Mouse (Mus musculus): ENCODE results near the gene Cd82. TPM values are rescaled to one million over a fixed set of nuclear protein-coding genes. Genes with fewer than 3 reads are reported as not detected.
A peak's percentile ranks its signal among the peaks of the same experiment; 100 is the strongest.

The Cd82 gene
- polyA plus RNA-seq (2014; fragmentation: Nextera tagmentation; extraction: Ambion mirVana), result 12.5 and 18.9 TPM in 2 replicates

DNA sequence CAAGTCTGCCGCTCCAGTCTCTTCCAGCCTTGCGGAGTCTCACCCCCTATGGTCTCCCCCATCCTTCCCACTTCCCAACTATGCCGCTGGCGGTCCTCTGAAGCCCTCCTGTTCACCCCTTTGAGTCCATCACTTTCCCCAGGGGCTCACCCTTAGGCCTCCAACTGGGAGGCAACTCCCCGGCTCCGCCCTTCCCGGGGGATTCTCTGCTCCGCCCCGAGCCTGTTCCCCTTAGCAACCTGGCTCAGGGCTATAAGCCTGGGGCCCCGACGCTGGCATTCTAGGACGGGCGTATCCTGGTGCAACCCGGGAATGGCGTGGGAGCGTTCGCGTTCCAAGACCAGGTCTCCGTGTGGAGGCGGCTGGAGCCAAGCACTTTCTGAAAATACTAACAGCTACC is at the start of gene Cd82:
Cd82 (minus strand) TSS at position 381 of the 400 bp plus-strand sequence.
- H3K27ac ChIP-seq (replicated peaks in 1 of 2; ENCODE audit: control insufficient read depth in 1 of 2, insufficient read depth in 1 of 2, low read depth in 2 of 2, low read length in 2 of 2), result peak within 1 kb of the TSS; percentile 8 to 65; a peak in 2 of 4 replicates
- no peaks in the 10 kb centered on the region for H3K9me3 ChIP-seq (ENCODE audit: control insufficient read depth, low read length)
- peak; percentile 82 for ATAC-seq (ENCODE audit: insufficient number of reproducible peaks, insufficient read depth, low FRiP score, low read depth)
- under 1% methylated on average over 20 of the region's 20 CpGs for WGBS
- H3K4me1 ChIP-seq (ENCODE audit: control insufficient read depth in 2 of 2, insufficient read depth in 2 of 2, low read length in 2 of 2), result peaks cover 13 to 25% of the 10 kb centered on the region in 2 experiments
- no peaks in the 10 kb centered on the region for H3K36me3 ChIP-seq (ENCODE audit: control insufficient read depth, insufficient read depth, low read length)
- H3K4me2 ChIP-seq (ENCODE audit: low read length), result peak within 1 kb of the TSS; percentile 98
- H3K9ac ChIP-seq (ENCODE audit: low read length), result peak within 1 kb of the TSS; percentile 80
- H3K4me3 ChIP-seq (ENCODE audit: control insufficient read depth in 1 of 2, insufficient read depth in 1 of 2, low read depth in 1 of 2, low read length in 2 of 2), result peak within 1 kb of the TSS; percentile 54 to 62
- H3K27me3 ChIP-seq (ENCODE audit: control insufficient read depth, insufficient read depth, low read length), result peaks cover 7% of the 10 kb centered on the region

DNA sequence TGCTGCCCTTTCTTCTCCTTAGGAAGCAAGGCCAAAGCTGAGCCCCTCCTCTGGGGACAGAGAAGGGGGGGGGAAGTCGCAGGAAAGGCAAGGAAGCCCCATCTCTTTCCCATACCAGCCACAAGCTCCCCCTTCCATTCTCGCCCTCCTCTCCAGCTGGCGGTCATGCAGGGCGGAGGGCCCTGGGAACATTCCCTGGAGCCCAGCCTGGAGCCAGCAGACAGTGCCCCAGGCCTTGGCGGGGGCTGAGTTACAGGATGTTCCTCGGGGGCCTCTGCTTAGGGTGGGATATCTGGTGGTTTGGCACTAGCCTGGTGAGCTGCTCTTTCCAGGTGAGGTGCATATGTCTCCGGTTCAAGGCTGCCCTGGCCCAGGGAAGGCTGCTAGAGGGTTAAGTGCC is 49.2 kb upstream of the Cd82 start:
- ATAC-seq (ENCODE audit: insufficient number of reproducible peaks, insufficient read depth, low FRiP score, low read depth), result no peak
- Histone ChIP-seq H3K9ac (ENCODE audit: low read length) (no peak overlapping the region), H3K4me2 (ENCODE audit: low read length) (no peak overlapping the region), H3K36me3 (ENCODE audit: control insufficient read depth, insufficient read depth, low read length) (no peaks in the 10 kb centered on the region), H3K4me3 (ENCODE audit: control insufficient read depth in 1 of 2, insufficient read depth in 1 of 2, low read depth in 1 of 2, low read length in 2 of 2) (no peak overlapping the region), H3K27ac (replicated peaks in 1 of 2; ENCODE audit: control insufficient read depth in 1 of 2, insufficient read depth in 1 of 2, low read depth in 2 of 2, low read length in 2 of 2) (no peak overlapping the region), H3K27me3 (ENCODE audit: control insufficient read depth, insufficient read depth, low read length) (no peaks in the 10 kb centered on the region), H3K9me3 (ENCODE audit: control insufficient read depth, low read length) (no peaks in the 10 kb centered on the region), H3K4me1 (ENCODE audit: control insufficient read depth in 2 of 2, insufficient read depth in 2 of 2, low read length in 2 of 2) (peaks cover 0 to 2% of the 10 kb centered on the region in 2 experiments; a peak in 1 of 4 replicates)
- WGBS, result 43% methylated on average over 7 of the region's 7 CpGs

DNA sequence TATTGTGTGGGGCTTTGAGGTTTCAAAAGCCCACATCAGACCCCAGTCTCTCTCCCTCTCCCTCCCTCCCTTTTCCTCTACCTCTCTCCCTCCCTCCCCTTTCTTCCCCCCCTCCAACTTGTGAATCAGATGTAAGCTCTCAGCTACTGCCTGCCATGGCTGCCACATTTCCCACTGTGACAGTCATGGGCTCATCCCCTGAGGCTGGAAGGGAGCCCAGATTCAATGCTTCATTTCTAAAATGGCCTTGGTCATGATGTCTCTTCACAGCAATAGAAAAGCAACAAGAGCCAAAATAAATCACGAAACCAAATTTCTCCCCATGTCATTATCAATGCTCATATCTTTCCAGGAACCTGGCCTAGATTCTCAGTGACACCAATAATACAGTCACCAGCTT is 47.9 kb upstream of the Cd82 start:
- Histone ChIP-seq H3K4me3 (ENCODE audit: control insufficient read depth in 1 of 2, insufficient read depth in 1 of 2, low read depth in 1 of 2, low read length in 2 of 2) (no peak overlapping the region), H3K27me3 (ENCODE audit: control insufficient read depth, insufficient read depth, low read length) (no peaks in the 10 kb centered on the region), H3K9ac (ENCODE audit: low read length) (no peak overlapping the region), H3K27ac (replicated peaks in 1 of 2; ENCODE audit: control insufficient read depth in 1 of 2, insufficient read depth in 1 of 2, low read depth in 2 of 2, low read length in 2 of 2) (no peak overlapping the region), H3K4me1 (ENCODE audit: control insufficient read depth in 2 of 2, insufficient read depth in 2 of 2, low read length in 2 of 2) (peaks cover 0 to 2% of the 10 kb centered on the region in 2 experiments; a peak in 1 of 4 replicates), H3K9me3 (ENCODE audit: control insufficient read depth, low read length) (no peaks in the 10 kb centered on the region), H3K36me3 (ENCODE audit: control insufficient read depth, insufficient read depth, low read length) (no peaks in the 10 kb centered on the region), H3K4me2 (ENCODE audit: low read length) (no peak overlapping the region)
- WGBS, result 90% methylated on average over 1 of the region's 1 CpGs
- no peak for ATAC-seq (ENCODE audit: insufficient number of reproducible peaks, insufficient read depth, low FRiP score, low read depth)

- 79% methylated on average over 12 of the region's 12 CpGs for WGBS
- H3K4me3 ChIP-seq (ENCODE audit: control insufficient read depth in 1 of 2, insufficient read depth in 1 of 2, low read depth in 1 of 2, low read length in 2 of 2), result no peak overlapping the region
- ATAC-seq (ENCODE audit: insufficient number of reproducible peaks, insufficient read depth, low FRiP score, low read depth), result no peak
- H3K27ac ChIP-seq (replicated peaks in 1 of 2; ENCODE audit: control insufficient read depth in 1 of 2, insufficient read depth in 1 of 2, low read depth in 2 of 2, low read length in 2 of 2), result no peak overlapping the region
- H3K9me3 ChIP-seq (ENCODE audit: control insufficient read depth, low read length), result no peaks in the 10 kb centered on the region
- no peak overlapping the region for H3K9ac ChIP-seq (ENCODE audit: low read length)
- H3K27me3 ChIP-seq (ENCODE audit: control insufficient read depth, insufficient read depth, low read length), result no peaks in the 10 kb centered on the region
- no peak overlapping the region for H3K4me2 ChIP-seq (ENCODE audit: low read length)
- no peaks in the 10 kb centered on the region for H3K36me3 ChIP-seq (ENCODE audit: control insufficient read depth, insufficient read depth, low read length)
- peaks cover 0 to 2% of the 10 kb centered on the region in 2 experiments; a peak in 1 of 4 replicates for H3K4me1 ChIP-seq (ENCODE audit: control insufficient read depth in 2 of 2, insufficient read depth in 2 of 2, low read length in 2 of 2)
Measured at GRCm38 (mm10) chr2:93509777-93510750, 47.1 kb upstream of the Cd82 start.

- no peaks in the 10 kb centered on the region for H3K4me1 ChIP-seq (ENCODE audit: control insufficient read depth in 2 of 2, insufficient read depth in 2 of 2, low read length in 2 of 2)
- WGBS, result 72% methylated on average over 6 of the region's 6 CpGs
- no peak overlapping the region for H3K27ac ChIP-seq (replicated peaks in 1 of 2; ENCODE audit: control insufficient read depth in 1 of 2, insufficient read depth in 1 of 2, low read depth in 2 of 2, low read length in 2 of 2)
- H3K9ac ChIP-seq (ENCODE audit: low read length), result no peak overlapping the region
- H3K4me2 ChIP-seq (ENCODE audit: low read length), result no peak overlapping the region
- no peaks in the 10 kb centered on the region for H3K36me3 ChIP-seq (ENCODE audit: control insufficient read depth, insufficient read depth, low read length)
- H3K4me3 ChIP-seq (ENCODE audit: control insufficient read depth in 1 of 2, insufficient read depth in 1 of 2, low read depth in 1 of 2, low read length in 2 of 2), result no peak overlapping the region
- no peaks in the 10 kb centered on the region for H3K27me3 ChIP-seq (ENCODE audit: control insufficient read depth, insufficient read depth, low read length)
- ATAC-seq (ENCODE audit: insufficient number of reproducible peaks, insufficient read depth, low FRiP score, low read depth), result no peak
- H3K9me3 ChIP-seq (ENCODE audit: control insufficient read depth, low read length), result no peaks in the 10 kb centered on the region
Measured at GRCm38 (mm10) chr2:93505091-93505490, 42.2 kb upstream of the Cd82 start.

DNA sequence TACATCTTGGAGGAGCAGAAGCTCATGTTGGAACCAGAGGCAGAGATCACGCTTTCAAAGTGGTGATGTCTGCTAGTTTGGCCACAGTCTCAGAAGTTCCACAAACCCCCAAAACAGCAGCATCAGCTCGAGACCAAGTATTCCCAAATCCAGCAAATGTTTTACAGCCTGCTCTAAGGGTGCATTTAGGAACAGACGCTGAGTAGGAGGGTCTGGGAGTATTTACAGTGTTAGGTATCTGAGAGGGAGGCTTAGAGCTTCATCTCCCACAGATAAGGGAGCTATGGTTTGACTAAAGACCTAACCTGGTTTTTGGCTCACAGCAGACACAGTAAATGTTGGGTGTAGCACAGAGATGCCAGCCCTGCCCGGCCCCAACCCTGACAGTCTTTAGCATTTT is 40.4 kb upstream of the Cd82 start:
- Histone ChIP-seq H3K4me2 (ENCODE audit: low read length) (no peak overlapping the region), H3K27me3 (ENCODE audit: control insufficient read depth, insufficient read depth, low read length) (no peaks in the 10 kb centered on the region), H3K4me3 (ENCODE audit: control insufficient read depth in 1 of 2, insufficient read depth in 1 of 2, low read depth in 1 of 2, low read length in 2 of 2) (no peak overlapping the region), H3K27ac (replicated peaks in 1 of 2; ENCODE audit: control insufficient read depth in 1 of 2, insufficient read depth in 1 of 2, low read depth in 2 of 2, low read length in 2 of 2) (no peak overlapping the region), H3K4me1 (ENCODE audit: control insufficient read depth in 2 of 2, insufficient read depth in 2 of 2, low read length in 2 of 2) (no peaks in the 10 kb centered on the region), H3K9ac (ENCODE audit: low read length) (no peak overlapping the region), H3K9me3 (ENCODE audit: control insufficient read depth, low read length) (no peaks in the 10 kb centered on the region), H3K36me3 (ENCODE audit: control insufficient read depth, insufficient read depth, low read length) (no peaks in the 10 kb centered on the region)
- WGBS, result 60% methylated on average over 4 of the region's 4 CpGs
- no peak for ATAC-seq (ENCODE audit: insufficient number of reproducible peaks, insufficient read depth, low FRiP score, low read depth)

DNA sequence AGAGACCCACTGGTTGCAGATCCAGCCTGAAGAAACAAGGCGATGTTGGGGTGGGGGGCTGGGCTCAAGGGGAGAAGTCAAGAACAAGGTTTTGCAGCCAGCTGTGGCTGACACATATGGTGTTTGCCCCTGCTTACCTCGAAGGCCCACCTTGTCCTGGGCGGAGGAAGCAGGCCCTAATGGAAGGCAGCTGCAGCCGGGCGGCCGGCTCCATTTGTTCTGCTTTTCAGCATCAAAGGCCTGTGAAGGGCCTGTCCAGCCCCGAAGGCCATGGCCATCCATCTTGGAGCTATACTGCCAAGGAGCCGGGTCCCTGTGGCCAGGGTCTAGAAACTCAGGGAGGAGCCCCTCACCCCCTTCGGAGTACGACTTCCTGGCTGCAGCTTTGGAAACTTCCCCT is 38.4 kb upstream of the Cd82 start:
- Histone ChIP-seq H3K27me3 (ENCODE audit: control insufficient read depth, insufficient read depth, low read length) (no peaks in the 10 kb centered on the region), H3K9ac (ENCODE audit: low read length) (no peak overlapping the region), H3K9me3 (ENCODE audit: control insufficient read depth, low read length) (no peaks in the 10 kb centered on the region), H3K27ac (replicated peaks in 1 of 2; ENCODE audit: control insufficient read depth in 1 of 2, insufficient read depth in 1 of 2, low read depth in 2 of 2, low read length in 2 of 2) (no peak overlapping the region), H3K36me3 (ENCODE audit: control insufficient read depth, insufficient read depth, low read length) (no peaks in the 10 kb centered on the region), H3K4me2 (ENCODE audit: low read length) (no peak overlapping the region), H3K4me1 (ENCODE audit: control insufficient read depth in 2 of 2, insufficient read depth in 2 of 2, low read length in 2 of 2) (no peaks in the 10 kb centered on the region), H3K4me3 (ENCODE audit: control insufficient read depth in 1 of 2, insufficient read depth in 1 of 2, low read depth in 1 of 2, low read length in 2 of 2) (no peak overlapping the region)
- ATAC-seq (ENCODE audit: insufficient number of reproducible peaks, insufficient read depth, low FRiP score, low read depth), result no peak
- WGBS, result 68% methylated on average over 10 of the region's 10 CpGs

Measured in heart, embryonic 14.5 days (tissue).